Mouse (Mus musculus) frontal cortex, postnatal 14 days (tissue): Measurements from ENCODE around the gene Arhgef17.

ENCODE experiments used
- DNase-seq, 2 experiments: peaks; one replicate each; pipeline ENCODE4 v3.0.0; 2022; ENCODE audit warnings: low spot score in 2 of 2

The Arhgef17 gene

DNA sequence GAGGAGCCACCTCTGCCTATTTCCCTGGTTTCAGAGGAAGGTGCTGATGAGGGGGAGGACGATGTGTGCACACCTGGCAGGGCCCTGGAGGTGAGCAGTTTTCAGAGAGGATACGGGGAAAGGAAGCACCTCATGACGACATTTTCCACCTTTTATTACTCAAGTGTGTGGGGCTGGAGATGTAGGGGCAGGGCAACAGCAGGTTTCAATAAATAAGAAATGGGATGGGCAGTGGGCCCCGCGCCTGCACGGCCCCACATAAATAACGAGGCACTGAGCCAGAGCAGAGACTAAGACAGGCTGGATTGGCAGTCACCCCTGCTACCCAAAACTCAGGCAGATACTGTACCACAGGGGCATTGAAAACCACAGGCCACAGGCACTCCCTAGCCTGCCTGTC, 85.9 kb downstream of the Arhgef17 start:
- peak in 1 of 2 experiments; percentile 15 for DNase-seq

DNA sequence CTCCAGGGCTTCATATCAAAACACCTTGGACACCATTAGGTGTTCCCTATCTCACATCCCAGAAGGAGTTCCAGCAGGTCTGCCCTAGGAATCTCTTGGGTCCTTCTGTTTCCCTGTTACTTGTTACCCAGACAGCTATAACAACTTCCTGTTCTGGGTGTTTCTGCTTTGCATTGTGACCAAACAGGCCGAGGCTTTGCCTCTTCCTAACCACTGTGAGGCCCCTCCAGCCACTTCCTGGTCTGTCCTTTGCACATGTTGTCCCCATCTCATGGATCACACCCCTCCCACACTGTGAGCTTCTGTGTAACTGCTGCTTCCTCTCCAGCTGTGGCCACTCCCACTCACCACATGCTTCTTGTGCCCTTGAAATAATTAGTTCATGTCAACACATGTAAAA, 86.5 kb downstream of the Arhgef17 start:
- DNase-seq = peak in 1 of 2 experiments; percentile 47

DNA sequence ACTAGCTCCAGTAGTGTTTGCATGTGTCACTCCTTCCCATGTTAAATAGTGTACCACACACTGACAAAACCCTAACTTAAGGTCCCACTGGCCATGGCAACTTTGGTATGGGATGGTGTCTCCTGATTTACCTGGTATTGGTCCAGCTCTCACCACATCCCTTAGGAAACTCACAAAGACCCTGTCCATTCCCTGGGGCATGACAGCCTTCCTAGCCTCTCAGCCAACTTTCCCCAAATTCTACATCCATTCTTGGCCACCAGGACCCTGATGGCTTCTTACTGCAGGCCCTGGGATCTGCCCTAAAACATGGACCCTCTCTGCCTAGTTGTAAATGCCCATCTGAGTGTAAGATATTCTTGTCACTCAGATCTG, 86.9 kb downstream of the Arhgef17 start:
- DNase-seq = no peak

DNA sequence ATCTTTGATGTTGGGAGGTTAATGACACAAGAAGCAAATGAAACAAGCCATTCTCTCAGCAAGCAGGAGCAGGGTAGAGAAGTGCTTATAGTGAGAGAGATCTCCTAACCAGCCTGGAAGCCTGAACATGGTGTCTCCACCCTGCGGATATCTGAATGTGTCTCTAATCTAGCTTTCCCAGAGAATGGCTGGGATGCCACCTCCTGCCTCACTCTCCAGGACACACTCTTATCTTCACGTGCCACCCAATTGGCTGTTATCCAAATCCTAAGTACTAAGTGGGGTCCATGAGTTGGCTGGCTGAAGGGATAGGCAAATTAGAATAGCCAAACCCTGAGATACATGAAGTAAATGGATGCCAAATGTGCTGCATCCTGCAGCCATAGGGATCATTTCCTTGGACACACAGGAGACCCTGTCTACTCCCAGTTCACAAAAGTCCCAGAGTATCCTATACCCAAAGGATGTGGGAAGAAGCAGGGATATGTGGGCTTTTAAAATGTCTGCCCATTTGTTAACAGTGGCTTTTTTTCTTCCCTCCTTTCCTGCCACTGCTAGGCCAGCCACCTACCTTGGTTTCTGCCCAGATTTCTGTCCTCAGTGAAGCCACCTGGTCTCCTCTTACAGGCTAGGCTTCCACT, 87.4 kb downstream of the Arhgef17 start:
- DNase-seq = no peak

- no peak for DNase-seq
Observed at GRCm38 (mm10) chr7:100843866-100844265, 88.0 kb downstream of the Arhgef17 start.

DNA sequence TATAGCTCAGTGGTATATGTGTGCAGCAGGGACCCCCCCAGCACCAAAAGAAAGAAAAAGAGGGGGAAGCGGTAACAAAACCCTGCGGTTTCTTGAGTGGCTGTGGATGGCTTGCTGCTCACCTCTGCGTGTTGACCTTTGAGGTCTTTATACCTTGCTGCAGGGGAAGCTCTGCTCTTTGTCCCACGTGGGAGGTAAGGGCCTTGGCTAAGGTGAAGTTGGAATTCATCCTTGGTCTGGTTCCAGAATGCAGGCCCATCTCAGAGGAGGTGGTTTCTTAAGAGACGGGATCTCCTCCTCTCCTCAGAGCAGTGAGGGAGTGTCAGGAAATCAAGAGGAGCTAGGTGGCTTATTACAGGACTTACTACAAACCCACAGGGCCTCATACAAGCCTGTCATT, 89.7 kb downstream of the Arhgef17 start:
- DNase-seq = no peak

- no peak for DNase-seq
Observed at GRCm38 (mm10) chr7:100841608-100842007, 90.3 kb downstream of the Arhgef17 start.

DNA sequence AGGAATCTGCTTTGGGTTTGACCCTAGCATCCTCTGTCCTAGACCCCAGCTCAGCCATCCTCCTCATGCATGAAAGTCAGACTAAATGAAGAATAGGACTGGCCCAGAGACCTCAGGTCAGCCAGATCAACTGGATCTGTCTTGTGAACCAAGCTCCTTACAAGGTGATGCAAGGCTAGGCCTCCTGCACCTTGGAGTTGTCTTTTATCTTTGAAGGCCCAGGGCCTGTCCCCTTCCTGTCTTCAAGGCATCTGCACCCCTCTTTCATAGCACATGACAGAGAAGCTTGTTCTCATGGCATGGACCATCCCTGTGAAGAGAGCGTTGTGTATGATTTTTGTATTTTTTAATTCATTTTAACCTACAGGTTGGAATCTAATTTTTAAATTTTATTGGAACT, 91.0 kb downstream of the Arhgef17 start:
- no peak for DNase-seq

- DNase-seq = no peak
Observed at GRCm38 (mm10) chr7:100839632-100840402, 92.1 kb downstream of the Arhgef17 start.

DNA sequence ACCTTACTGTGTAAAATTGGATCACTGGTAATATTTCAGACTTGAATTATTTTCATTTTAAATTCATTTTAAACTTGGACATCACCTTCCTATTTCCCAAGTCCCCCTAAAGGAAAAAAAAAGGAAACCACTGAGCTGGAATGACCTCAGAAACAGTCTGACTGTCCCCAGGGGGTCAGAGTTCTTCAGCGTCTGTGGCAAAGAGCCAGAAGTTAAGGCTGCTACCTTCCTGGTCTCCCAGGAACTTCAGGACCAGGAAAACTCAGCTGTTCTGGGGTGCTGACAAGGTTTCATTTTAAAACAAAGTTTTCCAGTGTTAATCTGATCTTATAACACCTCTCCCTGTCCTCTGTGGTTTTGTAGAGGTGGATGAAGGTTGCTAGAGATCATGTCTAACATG, 94.2 kb downstream of the Arhgef17 start:
- no peak for DNase-seq

DNA sequence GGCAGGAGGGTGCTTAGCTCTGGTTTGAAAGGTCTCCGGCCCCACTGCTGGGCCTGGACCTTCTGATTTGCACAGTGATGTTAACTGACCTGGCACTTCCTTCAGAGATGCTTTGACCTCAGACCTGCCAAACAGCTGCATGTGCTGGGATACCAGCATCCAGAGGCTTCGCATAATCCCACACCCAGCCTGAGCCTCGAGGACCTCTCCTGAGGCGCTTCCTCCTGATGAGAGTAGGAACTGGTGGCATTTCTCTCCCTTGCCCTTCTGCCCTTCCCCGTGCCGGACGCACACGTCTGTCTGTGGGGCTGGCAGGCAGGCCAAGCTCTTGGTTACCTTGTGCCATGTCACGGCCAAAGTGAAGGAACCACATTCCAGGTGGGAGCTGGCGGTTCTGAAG, 95.2 kb downstream of the Arhgef17 start:
- no peak for DNase-seq

DNA sequence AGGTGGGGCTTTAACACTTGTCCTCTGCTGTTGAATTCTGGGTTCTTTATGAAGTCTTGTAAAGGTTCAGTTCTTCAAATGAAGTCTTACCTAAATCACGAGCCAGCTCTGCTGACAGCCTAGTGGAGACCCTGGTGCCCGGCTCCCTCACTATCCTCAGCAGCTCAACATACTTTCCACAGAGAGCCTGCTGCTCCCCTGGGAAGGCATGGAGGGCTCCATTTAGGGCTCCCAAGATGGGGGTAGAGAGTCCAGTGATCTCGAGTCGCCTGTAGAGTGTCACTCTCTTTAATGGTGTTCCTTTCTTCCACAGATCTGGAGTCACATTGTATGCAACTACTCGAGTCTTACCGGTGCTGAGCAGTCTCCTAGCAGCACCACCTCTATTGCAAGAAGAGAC, 96.2 kb downstream of the Arhgef17 start:
- no peak for DNase-seq

GRCm38 (mm10) chr7:100835168-100835567, 96.7 kb downstream of the Arhgef17 start:
- DNase-seq = no peak

DNA sequence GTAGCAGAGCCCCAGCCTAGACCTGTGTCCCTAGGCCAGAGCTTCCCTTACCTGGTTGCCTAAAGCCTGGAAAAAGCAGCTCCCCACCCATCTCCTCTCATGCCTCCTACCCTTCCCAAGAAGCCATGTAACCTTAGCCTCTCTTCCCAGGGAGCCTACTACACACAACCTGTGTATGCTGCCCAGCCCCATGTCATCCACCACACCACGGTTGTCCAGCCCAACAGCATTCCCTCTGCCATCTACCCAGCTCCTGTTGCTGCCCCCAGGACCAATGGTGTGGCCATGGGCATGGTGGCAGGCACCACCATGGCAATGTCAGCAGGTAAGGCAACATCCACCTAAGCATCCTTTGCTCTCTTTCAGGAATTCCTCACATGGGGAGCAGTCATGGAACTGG, 98.0 kb downstream of the Arhgef17 start:
- no peak for DNase-seq

- no peak for DNase-seq
Observed at GRCm38 (mm10) chr7:100828549-100828948, 103.4 kb downstream of the Arhgef17 start.

DNA sequence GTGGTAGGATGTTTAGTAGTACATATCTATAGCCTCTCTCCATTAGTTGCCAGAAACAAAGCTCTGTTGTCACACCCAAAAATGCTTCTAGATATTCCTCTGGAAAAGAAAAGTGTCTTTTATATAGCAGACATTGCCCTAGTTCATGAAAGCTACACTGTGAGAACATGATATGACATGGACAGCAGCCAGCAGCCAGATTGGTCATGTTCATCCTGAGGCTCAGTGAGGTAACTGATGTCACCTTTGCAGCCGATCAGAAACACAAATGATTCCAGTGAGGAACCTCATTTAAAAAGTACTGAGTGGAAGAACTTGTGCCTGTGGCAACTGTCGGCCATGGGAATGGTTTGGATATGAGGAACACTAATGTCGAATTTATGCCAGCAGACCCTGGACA, 107.2 kb downstream of the Arhgef17 start:
- DNase-seq = no peak
